Mouse (Mus musculus) bone marrow, adult 2 months (tissue): Measurements from ENCODE around the gene 9530068E07Rik. TPM values are rescaled to one million over a fixed set of nuclear protein-coding genes. Genes with fewer than 3 reads are reported as not detected.
"Not testable (repeated sequence)": the region's sequence is repeated elsewhere in the genome, so short reads cannot be mapped to it uniquely, and the experiment has no call there.

Source experiments
- H3K27ac ChIP-seq: fragments of 200-500 bp; 2 replicates; pipeline ENCODE4 v1.5.1; 2012; ENCODE audit warnings: low read depth, mild to moderate bottlenecking, control low read depth, inconsistent platforms, low read length; ENCODE audit not compliant: control insufficient read depth, poor library complexity, insufficient read depth
- H3K4me1 ChIP-seq: fragments of 200-500 bp; 2 replicates; pipeline ENCODE4 v1.6.1; 2011; ENCODE audit warnings: low read length; ENCODE audit not compliant: control insufficient read depth, insufficient read depth
- H3K4me3 ChIP-seq: fragments of 200-500 bp; replicated peaks from 2 replicates; pipeline ENCODE3; 2011; ENCODE audit warnings: mild to moderate bottlenecking, low read depth, low read length, control low read depth; ENCODE audit not compliant: control insufficient read depth
- CTCF ChIP-seq: fragments of 200-500 bp; IDR thresholded peaks from 2 replicates; pipeline ENCODE4 v1.5.1; 2011; ENCODE audit warnings: low read length, control low read depth; ENCODE audit not compliant: control insufficient read depth, insufficient read depth
- POLR2A ChIP-seq: fragments of 200-500 bp; IDR thresholded peaks from 2 replicates; pipeline ENCODE4 v1.6.1; 2011; ENCODE audit warnings: low read depth, mild to moderate bottlenecking, control low read depth, low read length, borderline replicate concordance; ENCODE audit not compliant: control insufficient read depth
- WGBS: fragments of 180-500 bp; shearing (Covaris S2); methylation state at CpG from one replicate; pipeline ENCODE4 v1.1.7; 2018; 5-methylcytosine and 5-hydroxymethylcytosine counted together
- polyA plus RNA-seq: library from polyadenylated mRNA; stranded (reverse); fragments of >200 nt; gene quantifications from 2 replicates; pipeline ENCODE4 v1.2.4, GENCODE M21; 2011; ENCODE audit warnings: low replicate concordance; ENCODE audit not compliant: missing spikeins, insufficient read depth, insufficient read length

The 9530068E07Rik gene
- polyA plus RNA-seq, 1 experiment, result 29.2 TPM

DNA sequence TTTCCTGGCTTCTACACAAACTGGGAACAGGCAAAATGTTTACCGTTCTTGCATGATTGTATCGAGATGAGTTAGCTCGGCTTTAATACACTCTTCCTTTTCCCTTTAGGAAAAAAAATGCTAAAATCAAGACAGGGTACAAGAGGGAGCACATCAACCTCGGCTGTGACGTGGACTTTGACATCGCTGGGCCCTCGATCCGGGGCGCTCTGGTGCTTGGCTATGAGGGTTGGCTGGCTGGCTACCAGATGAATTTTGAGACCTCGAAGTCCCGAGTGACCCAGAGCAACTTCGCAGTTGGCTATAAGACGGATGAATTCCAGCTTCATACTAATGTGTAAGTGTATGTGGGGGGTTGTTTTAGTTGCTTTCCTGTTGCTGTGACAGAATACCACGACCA, 12.5 kb upstream of the 9530068E07Rik start:
- 92% methylated on average over 14 of the region's 14 CpGs for WGBS

DNA sequence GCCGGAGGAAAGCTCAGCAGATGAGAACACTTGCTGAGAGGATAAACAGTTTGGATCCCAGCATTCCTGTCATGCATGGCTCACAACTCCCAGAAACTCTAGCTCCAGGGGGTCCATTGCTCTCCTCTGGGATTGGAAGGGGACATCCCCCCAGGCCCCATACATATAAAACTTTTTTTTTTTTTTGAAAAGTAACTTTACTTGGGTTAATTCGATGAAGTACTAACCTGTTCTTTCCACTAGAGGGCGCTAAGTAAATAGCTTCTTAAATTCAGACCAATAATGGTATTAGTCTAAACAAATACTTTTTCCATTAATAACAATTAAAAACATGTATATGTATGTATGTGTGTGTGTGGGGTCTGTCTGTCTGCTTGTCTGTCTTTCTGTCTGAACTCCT, 11.6 kb upstream of the 9530068E07Rik start:
- Histone ChIP-seq H3K4me3 (no peak overlapping the region), H3K4me1 (peaks cover 3% of the 10 kb centered on the region), H3K27ac (no peak overlapping the region)
- TF ChIP-seq POLR2A, result no peak
- TF ChIP-seq CTCF, result no peak
- 47% methylated on average over 3 of the region's 3 CpGs for WGBS

More for the DNA sequence above, 12.5 kb upstream of the 9530068E07Rik start:
- H3K27ac ChIP-seq, result no peak overlapping the region
- no peak for TF ChIP-seq CTCF
- TF ChIP-seq POLR2A, result no peak
- H3K4me3 ChIP-seq, result no peak overlapping the region
- H3K4me1 ChIP-seq, result peaks cover 3% of the 10 kb centered on the region

DNA sequence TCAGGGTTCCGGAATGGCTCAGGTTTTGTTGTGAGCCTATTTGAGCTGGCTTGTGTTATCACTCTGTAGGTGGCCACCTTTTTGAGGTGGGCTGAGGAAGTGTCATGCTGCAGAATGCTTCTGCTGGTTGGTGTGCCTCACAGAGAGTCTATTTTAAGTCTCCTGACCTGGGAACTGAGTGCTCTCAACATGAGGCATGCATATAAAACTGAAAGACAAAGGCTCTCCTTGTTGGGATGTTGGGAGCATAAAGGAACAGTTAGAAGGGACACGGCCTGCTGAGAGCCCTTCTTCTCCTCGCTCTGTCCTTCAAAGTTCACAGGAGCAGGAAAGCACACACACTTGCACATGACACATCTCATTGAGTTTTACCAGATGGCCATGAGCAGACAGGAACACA, 9.3 kb upstream of the 9530068E07Rik start:
- Histone ChIP-seq H3K27ac (no peak overlapping the region), H3K4me1 (peaks cover 5% of the 10 kb centered on the region), H3K4me3 (no peak overlapping the region)
- no peak for TF ChIP-seq CTCF
- TF ChIP-seq POLR2A, result no peak
- WGBS, result 86% methylated on average over 3 of the region's 3 CpGs

DNA sequence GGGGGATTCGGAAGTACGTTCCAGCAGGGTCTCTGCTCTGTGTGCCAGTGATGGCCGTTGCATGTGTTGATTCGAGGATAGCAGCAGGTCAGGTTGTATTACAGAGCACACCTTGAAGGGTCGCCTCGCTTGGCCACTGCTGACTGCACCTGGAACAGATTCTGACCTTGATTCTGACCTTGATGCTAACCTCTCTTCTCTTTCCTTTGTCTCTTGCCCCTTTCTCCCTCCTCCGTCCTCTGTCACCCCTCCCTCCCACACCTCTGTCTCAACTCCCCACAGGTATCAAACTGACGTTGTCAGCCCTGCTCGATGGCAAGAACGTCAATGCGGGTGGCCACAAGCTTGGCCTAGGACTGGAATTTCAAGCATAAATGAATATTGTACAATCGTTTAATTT, 8.1 kb upstream of the 9530068E07Rik start:
- TF ChIP-seq CTCF (no peak), POLR2A (no peak)
- WGBS, result 87% methylated on average over 12 of the region's 12 CpGs
- Histone ChIP-seq H3K4me3 (no peak overlapping the region), H3K4me1 (peaks cover 5% of the 10 kb centered on the region), H3K27ac (no peak overlapping the region; the same call in 1 of the 2 replicates)

DNA sequence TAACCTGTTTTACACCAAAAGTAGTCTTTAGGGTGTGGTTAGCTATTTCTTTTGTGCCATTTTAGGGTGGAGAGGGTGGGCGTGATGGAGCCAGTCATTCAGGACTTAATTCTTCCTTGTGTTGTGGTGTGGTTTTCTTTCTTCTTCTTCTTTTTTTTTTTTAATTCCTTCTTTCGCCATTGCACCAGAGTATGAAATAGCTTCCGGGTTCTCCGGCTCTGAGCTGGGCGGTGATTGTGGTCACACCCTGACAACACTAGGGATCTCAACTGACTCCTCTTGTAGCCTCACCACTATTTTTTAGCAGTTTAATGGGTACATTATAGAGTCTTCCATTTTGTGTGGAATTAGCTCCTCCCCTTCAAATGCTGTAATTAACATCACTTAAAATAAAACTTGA, 7.2 kb upstream of the 9530068E07Rik start:
- WGBS, result 50% methylated on average over 5 of the region's 5 CpGs
- not testable (repeated sequence) for H3K4me3 ChIP-seq, H3K4me1 ChIP-seq
- peak overlapping the region; percentile 70; the same call in 1 of the 2 replicates for H3K27ac ChIP-seq

DNA sequence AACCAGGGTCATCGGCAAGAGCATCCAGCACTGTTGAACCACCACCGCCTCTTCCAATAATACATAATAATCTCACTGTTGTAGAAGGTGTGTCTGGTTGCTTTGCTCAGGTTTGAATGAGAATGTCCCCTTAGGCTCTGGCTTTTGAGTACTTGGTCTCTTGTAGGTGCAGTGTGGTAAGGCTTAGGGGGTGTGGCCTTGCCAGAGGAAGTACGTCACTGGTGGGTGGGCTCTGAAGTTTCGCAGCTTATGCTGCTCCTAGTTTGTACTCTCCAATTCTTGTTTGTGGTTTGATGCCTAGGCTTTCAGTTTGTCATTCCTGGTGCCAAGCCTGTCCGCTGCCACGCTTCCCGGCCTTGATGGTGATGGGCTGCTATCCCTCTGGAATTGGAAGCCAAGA, 6.3 kb upstream of the 9530068E07Rik start:
- WGBS, result 77% methylated on average over 7 of the region's 7 CpGs
- H3K27ac ChIP-seq, result peak overlapping the region; percentile 54
- H3K4me1 ChIP-seq, result peaks cover 5% of the 10 kb centered on the region
- TF ChIP-seq CTCF (no peak), POLR2A (no peak)
- H3K4me3 ChIP-seq, result no peak overlapping the region

DNA sequence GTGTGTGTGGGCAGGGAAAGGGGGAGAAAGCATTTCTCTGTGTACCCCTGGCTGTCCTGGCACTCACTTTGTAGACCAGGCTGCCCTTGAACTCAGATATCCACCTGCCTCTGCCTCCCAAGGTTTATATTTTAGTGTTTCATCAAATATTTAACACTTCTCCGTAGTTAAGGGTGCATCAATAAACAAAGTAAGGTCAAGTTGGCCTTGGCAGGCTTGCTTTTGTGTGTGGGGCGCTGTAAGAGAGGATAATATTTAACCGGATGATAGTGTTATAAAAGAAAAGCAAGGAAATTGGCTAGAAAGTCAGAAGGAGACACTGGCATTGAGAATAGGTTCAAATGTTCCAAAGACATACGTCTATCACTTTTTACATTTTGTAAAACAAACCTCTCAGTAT, 1.7 kb upstream of the 9530068E07Rik start:
- H3K4me3 ChIP-seq, result no peak overlapping the region
- 81% methylated on average over 4 of the region's 4 CpGs for WGBS
- TF ChIP-seq POLR2A, result no peak
- no peak for TF ChIP-seq CTCF
- no peak overlapping the region for H3K27ac ChIP-seq
- peaks cover 3% of the 10 kb centered on the region for H3K4me1 ChIP-seq

DNA sequence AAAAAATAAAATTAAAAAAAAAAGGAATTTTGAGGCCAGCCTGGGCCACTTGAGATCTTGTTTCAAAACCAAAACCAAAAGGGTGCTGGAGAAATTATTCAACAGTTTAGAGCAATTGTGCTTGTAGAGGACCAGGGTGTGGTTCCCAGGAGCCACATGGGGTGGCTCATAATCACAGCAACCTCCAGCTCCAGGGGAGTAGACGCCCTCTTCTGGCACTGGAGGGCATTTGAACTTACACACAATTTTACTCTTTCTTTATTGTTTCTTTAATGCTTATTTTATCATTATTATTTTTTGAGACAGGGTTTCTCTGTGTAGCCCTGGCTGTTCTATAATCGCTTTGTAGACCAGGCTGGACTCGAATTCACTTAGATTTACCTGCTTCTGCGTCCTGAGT, 885 bp upstream of the 9530068E07Rik start:
- TF ChIP-seq POLR2A (no peak), CTCF (peak; percentile 10; the same call in 1 of the 2 replicates)
- WGBS, result 53% methylated on average over 4 of the region's 4 CpGs
- H3K4me1 ChIP-seq, result peaks cover 1% of the 10 kb centered on the region
- no peak overlapping the region for H3K4me3 ChIP-seq
- H3K27ac ChIP-seq, result no peak overlapping the region

DNA sequence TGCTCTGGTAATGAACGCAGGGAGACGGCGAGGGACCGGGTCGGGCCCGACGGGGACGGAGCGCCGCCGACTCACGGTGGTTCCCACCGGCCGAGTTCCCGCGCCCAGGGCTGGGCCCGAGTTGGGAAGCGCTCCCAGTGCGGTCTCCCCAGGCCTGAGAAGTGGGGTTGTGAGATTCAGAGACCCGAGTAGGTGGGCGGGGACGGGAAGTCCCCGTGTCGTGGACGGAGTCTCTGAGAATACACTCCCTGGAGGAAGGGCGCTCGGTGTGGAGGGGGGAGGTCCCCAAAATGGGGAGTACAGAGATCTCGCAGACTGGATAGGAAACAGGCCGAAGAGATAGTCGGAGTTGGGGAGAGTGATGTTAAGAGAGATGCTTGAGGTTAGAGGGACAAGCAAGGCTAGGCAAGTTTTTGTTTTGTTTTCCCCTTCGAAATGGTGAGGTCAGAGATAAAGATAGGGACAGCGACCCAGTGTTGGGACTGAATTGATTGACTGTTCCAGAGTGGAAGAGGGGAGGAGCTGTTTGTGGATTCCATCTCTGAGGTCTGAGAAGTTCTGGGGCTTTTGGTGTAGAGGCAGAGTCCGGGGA, 465 bp downstream of the 9530068E07Rik start:
- Histone ChIP-seq H3K4me1 (peaks cover 1% of the 10 kb centered on the region), H3K27ac (peak overlapping the region; percentile 81), H3K4me3 (peak overlapping the region; percentile 88)
- TF ChIP-seq CTCF (no peak), POLR2A (no peak)
- 1% methylated on average over 33 of the region's 33 CpGs for WGBS
